Mouse (Mus musculus) small intestine, adult 2 months (tissue): Measurements from ENCODE around the gene Itga6.

Experiments
- CTCF ChIP-seq: fragments of 200-500 bp; IDR thresholded peaks from 2 replicates; pipeline ENCODE4 v1.5.1; 2012; ENCODE audit warnings: low read depth, mild to moderate bottlenecking, control low read depth, inconsistent platforms, low read length, moderate library complexity, mixed read lengths; ENCODE audit not compliant: insufficient replicate concordance, insufficient read length; ENCODE audit errors: extremely low read depth
- POLR2A ChIP-seq: fragments of 200-500 bp; IDR thresholded peaks from 2 replicates; pipeline ENCODE4 v1.6.1; 2012; ENCODE audit warnings: low read depth, mild to moderate bottlenecking, control low read depth, inconsistent platforms, low read length, moderate library complexity

DNA sequence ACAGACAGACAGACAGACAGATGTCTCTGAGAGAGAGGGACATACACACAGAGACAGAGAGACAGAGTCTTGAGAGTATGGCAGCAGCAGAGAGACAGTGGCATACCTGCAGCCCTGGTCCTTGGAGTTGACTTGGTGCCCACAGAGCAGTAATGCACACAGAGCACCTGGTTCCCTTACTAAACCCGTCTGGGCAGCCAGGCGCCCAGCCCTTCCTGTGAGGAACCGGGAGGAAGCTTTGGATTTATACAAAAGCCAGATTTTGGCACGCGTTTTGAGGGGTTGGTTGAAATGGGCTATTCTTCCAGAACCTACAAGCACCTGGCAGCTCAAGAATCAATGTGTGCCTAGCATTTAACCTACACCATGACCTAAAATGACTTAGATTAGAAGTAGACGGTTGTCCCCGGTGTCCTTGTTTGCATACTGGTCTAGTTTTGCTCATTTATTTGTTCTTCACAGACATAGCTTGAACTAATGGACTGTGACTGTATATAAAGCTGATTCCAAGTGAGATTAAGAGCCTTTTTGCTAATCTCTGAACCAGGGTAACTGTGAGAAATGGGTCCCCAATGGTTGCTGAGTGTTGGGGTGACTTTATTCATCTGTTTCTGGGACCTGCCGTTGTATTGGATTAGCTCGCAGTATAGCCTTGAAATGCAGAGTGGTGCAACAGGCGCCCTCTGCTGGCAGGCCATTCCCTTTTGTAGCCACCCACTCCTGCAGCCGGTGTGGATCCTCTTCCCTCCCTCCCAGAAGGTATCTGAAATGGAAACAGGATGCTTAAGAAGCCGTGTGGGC lies 67.0 kb downstream of the Itga6 start:
- peak; percentile 96 for TF ChIP-seq CTCF
- no peak for TF ChIP-seq POLR2A
